ENCODE assay signal across 1 mouse cellular context in genomic region chr5:137308356-137308755, GRCm38 (mm10).
TF ChIP-seq lines count a peak whose summit lies in the region.

No protein-coding gene starts in this region.

TF ChIP-seq in MEL, 35 proteins besides CTCF, POLR2A, EP300 and RAD21 (continued from another document):
- TF ChIP-seq NELFE (IDR thresholded peaks at IDR 0.05; ENCODE audit: low read depth, low read length) (no peak), KAT2A (conservative IDR thresholded peaks at IDR 0.05; ENCODE audit: low read depth, low read length) (no peak)
